Mouse (Mus musculus): ENCODE results near the gene Prss54.

DNA sequence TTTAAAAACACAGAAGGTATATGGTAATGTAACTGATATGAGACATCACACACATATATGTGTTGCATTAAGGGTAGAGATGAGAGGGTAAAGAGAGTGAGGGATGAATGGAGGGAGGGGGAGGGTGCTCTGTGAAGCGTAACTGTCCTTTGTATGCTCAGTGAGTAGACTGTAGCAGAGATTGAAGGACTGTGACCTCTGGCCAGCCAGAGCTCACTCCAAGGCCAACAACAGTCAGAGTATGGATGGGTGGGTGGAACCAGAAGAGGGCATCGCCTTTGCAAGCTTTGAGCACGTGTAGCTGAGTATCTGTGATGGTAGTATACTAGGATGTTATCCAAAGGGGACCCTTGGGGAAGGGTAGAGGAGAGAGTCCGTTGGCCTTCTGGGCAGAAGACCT, 24.6 kb downstream of the Prss54 start:
- TF ChIP-seq EP300 (optimal IDR thresholded peaks at IDR 0.05) (no peak), CTCF (IDR thresholded peaks at IDR 0.05; ENCODE audit: low read depth) (no peak)

All from stomach, postnatal 0 days (tissue).